Mouse (Mus musculus) midbrain, embryonic 12.5 days (tissue): ENCODE data around the gene Gpr157. TPM values are rescaled to one million over a fixed set of nuclear protein-coding genes. Genes with fewer than 3 reads are reported as not detected.

Experiments
- ATAC-seq: fragments of 200-750 bp; cut with Nextera tagmentation; 2 replicates; pipeline ENCODE4 v1.8.0; 2017; ENCODE audit warnings: low read depth, moderate TSS enrichment, moderate library complexity; ENCODE audit not compliant: low FRiP score
- H3K27ac ChIP-seq: fragments of 300-500 bp; sonication (generic); replicated peaks from 2 replicates; pipeline ENCODE4 v1.5.1; 2016; ENCODE audit warnings: mild to moderate bottlenecking
- H3K27me3 ChIP-seq: fragments of 300-500 bp; sonication (generic); 2 replicates; pipeline ENCODE4 v1.6.1; 2016; ENCODE audit warnings: mild to moderate bottlenecking
- H3K36me3 ChIP-seq: fragments of 300-500 bp; sonication (generic); 2 replicates; pipeline ENCODE4 v1.6.1; 2016
- H3K4me1 ChIP-seq: fragments of 300-500 bp; sonication (generic); 2 replicates; pipeline ENCODE4 v1.6.1; 2016
- H3K4me2 ChIP-seq: fragments of 300-500 bp; sonication (generic); replicated peaks from 2 replicates; pipeline ENCODE4 v1.6.1; 2016; ENCODE audit warnings: mild to moderate bottlenecking, moderate library complexity
- H3K4me3 ChIP-seq: fragments of 300-500 bp; sonication (generic); 2 replicates; pipeline ENCODE4 v1.5.1; 2016; ENCODE audit warnings: mild to moderate bottlenecking
- H3K9ac ChIP-seq: fragments of 300-500 bp; sonication (generic); replicated peaks from 2 replicates; pipeline ENCODE4 v1.6.1; 2016; ENCODE audit warnings: mild to moderate bottlenecking, moderate library complexity
- H3K9me3 ChIP-seq: fragments of 300-500 bp; sonication (generic); 2 replicates; pipeline ENCODE4 v1.6.1; 2016; ENCODE audit warnings: mild to moderate bottlenecking
- whole genome bisulfite sequencing: fragments of 180-500 bp; shearing (Covaris S2); methylation state at CpG from one replicate; pipeline ENCODE4 v1.1.7; 2016; 5-methylcytosine and 5-hydroxymethylcytosine counted together
- polyA plus RNA-seq: library from polyadenylated mRNA; unstranded; fragments of >200 nt; fragmentation: Nextera tagmentation; extraction: Ambion mirVana; gene quantifications from 2 replicates; pipeline ENCODE4 v1.2.1, GENCODE M21; 2016

Gene Gpr157
- polyA plus RNA-seq, 1 experiment from 2014 or later = 0.43 TPM

GRCm38 (mm10) chr4:150052380-150052779 lies 34.8 kb upstream of the Gpr157 start:
- no peak for ATAC-seq
- 93% methylated on average over 3 of the region's 3 CpGs for WGBS
- Histone ChIP-seq H3K27ac (no peak overlapping the region), H3K4me3 (no peak overlapping the region), H3K9ac (no peak overlapping the region), H3K4me2 (no peak overlapping the region), H3K36me3 (no peaks in the 10 kb centered on the region), H3K4me1 (peaks cover 18% of the 10 kb centered on the region), H3K9me3 (no peaks in the 10 kb centered on the region), H3K27me3 (peaks cover 46% of the 10 kb centered on the region)

- H3K4me2 ChIP-seq = no peak overlapping the region
These were observed 31.0 kb upstream of the Gpr157 start for GRCm38 (mm10) chr4:150056171-150056570.

DNA sequence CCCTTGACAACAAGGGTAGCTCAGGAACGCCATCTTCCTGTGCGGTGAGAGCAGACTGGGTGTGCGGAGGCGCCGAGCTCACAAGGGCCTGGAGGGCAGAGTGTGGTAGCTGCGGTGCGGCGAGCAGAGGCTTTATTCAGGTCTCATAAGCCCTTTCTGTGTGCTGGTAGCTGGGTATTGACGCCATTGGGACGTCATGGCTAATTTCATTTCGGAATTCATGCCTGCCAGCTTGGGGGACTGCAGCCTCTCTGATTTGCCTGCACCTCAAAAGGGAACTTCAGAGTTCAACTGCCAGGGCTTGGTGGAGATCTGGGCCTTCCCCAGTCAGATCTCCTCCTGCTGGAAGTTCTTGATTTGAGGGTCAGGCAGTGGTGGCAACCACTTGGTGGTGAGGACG lies 29.4 kb upstream of the Gpr157 start:
- Histone ChIP-seq H3K4me1 (0 out of 2 replicates have a peak, but pooled peaks cover 2% of the 10 kb centered on the region), H3K27me3 (peaks cover 3% of the 10 kb centered on the region), H3K36me3 (no peaks in the 10 kb centered on the region), H3K9me3 (no peaks in the 10 kb centered on the region), H3K9ac (no peak overlapping the region), H3K4me3 (no peak overlapping the region), H3K27ac (no peak overlapping the region), H3K4me2 (no peak overlapping the region)
- ATAC-seq = no peak
- 92% methylated on average over 12 of the region's 12 CpGs for WGBS

More at GRCm38 (mm10) chr4:150056171-150056570, 31.0 kb upstream of the Gpr157 start:
- no peaks in the 10 kb centered on the region for H3K36me3 ChIP-seq
- WGBS = 88% methylated on average over 7 of the region's 7 CpGs
- 0 out of 2 replicates have a peak, but pooled peaks cover 2% of the 10 kb centered on the region for H3K4me1 ChIP-seq
- H3K9ac ChIP-seq = no peak overlapping the region
- no peak overlapping the region for H3K27ac ChIP-seq
- ATAC-seq = no peak
- peaks cover 11% of the 10 kb centered on the region for H3K27me3 ChIP-seq
- H3K4me3 ChIP-seq = no peak overlapping the region
- no peaks in the 10 kb centered on the region for H3K9me3 ChIP-seq

DNA sequence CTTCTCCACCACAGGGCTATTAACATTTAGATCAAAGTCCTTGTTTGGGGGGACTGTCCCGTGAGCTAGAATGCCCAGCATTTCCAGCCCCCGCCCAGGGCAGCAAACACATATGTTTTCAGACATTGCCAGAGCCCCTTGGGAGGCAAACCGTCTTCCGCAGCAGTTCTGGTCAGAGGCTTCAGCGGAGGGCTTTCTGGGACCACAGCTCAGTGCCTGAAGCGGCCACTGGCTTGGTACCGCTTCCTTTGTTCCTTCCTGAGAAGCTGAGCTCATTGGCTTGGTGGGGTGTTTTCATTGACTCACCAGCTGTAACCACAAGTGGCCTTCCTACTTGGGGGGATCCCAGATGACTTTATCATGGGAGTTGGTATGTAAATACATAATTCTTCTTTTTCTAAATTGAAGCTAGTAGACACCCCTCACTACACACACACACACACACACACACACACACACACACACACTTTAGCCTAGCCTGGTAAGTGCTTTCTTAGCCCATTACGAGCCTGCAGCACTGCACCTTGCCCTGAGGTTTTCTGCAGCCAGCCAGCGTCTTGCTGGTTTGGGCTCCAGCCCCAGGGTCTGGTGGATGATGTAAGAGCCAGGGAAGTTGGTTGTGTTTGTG lies 27.2 kb upstream of the Gpr157 start:
- H3K4me2 ChIP-seq = no peak overlapping the region
- 0 out of 2 replicates have a peak, but pooled peaks cover 2% of the 10 kb centered on the region for H3K4me1 ChIP-seq
- no peak for ATAC-seq
- 54% methylated on average over 9 of the region's 9 CpGs for WGBS
- no peak overlapping the region for H3K27ac ChIP-seq
- H3K4me3 ChIP-seq = no peak overlapping the region
- H3K9me3 ChIP-seq = no peaks in the 10 kb centered on the region
- H3K9ac ChIP-seq = no peak overlapping the region
- H3K36me3 ChIP-seq = no peaks in the 10 kb centered on the region
- H3K27me3 ChIP-seq = peaks cover 3% of the 10 kb centered on the region

- H3K4me3 ChIP-seq = no peak overlapping the region
- peaks cover 3% of the 10 kb centered on the region; the same call in 1 of the 2 replicates for H3K27me3 ChIP-seq
- no peak overlapping the region for H3K27ac ChIP-seq
- no peaks in the 10 kb centered on the region for H3K9me3 ChIP-seq
- no peak overlapping the region for H3K9ac ChIP-seq
- no peak overlapping the region for H3K4me2 ChIP-seq
- no peak for ATAC-seq
- no peaks in the 10 kb centered on the region for H3K36me3 ChIP-seq
- 77% methylated on average over 23 of the region's 23 CpGs for WGBS
- H3K4me1 ChIP-seq = 0 out of 2 replicates have a peak, but pooled peaks cover 2% of the 10 kb centered on the region
These were observed 26.5 kb upstream of the Gpr157 start for GRCm38 (mm10) chr4:150060469-150061170.

- Histone ChIP-seq H3K4me1 (0 out of 2 replicates have a peak, but pooled peaks cover 2% of the 10 kb centered on the region), H3K27ac (no peak overlapping the region), H3K9ac (no peak overlapping the region), H3K27me3 (peaks cover 3% of the 10 kb centered on the region; the same call in 1 of the 2 replicates), H3K9me3 (no peaks in the 10 kb centered on the region), H3K4me2 (no peak overlapping the region), H3K36me3 (no peaks in the 10 kb centered on the region), H3K4me3 (no peak overlapping the region)
- 80% methylated on average over 16 of the region's 16 CpGs for WGBS
- no peak for ATAC-seq
These were observed 25.5 kb upstream of the Gpr157 start for GRCm38 (mm10) chr4:150061432-150062225.

DNA sequence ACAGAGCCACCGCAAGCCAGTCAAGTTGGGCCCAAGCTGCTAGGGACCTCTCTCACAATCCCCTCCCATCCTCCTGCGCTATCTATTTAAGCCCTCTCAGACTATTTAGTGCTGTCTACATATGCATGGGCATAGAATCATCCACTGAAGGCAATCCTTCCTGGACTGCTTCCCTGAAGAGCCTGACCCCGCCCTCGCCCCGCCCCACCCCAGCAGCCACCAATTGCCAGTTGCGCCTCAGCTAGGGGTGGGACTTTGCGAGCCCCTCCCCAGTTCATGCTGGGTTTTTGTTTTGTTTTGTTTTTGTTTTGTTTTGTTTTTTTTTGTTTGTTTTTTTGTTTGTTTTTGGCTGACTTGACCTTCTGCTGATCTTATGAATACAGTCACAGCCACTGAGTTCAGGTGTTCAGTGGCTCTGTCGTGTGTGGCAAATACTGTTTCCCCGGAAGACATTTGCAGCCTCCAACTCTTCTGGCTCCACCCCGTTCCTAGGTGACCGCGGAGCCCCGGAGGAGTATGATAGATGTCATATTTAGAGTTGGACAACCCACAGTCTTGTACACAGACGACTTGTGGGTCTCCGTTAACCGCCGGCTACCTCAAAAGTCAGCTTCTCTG lies 20.4 kb upstream of the Gpr157 start:
- no peaks in the 10 kb centered on the region for H3K9me3 ChIP-seq
- no peaks in the 10 kb centered on the region for H3K4me1 ChIP-seq
- no peak overlapping the region for H3K9ac ChIP-seq
- H3K27ac ChIP-seq = no peak overlapping the region
- H3K36me3 ChIP-seq = no peaks in the 10 kb centered on the region
- no peak for ATAC-seq
- H3K4me2 ChIP-seq = no peak overlapping the region
- WGBS = 86% methylated on average over 17 of the region's 17 CpGs
- no peaks in the 10 kb centered on the region for H3K27me3 ChIP-seq
- no peak overlapping the region for H3K4me3 ChIP-seq

- 60% methylated on average over 12 of the region's 12 CpGs for WGBS
- Histone ChIP-seq H3K9me3 (no peaks in the 10 kb centered on the region), H3K4me3 (no peak overlapping the region), H3K4me2 (no peak overlapping the region), H3K27ac (no peak overlapping the region), H3K9ac (no peak overlapping the region), H3K27me3 (no peaks in the 10 kb centered on the region), H3K4me1 (no peaks in the 10 kb centered on the region), H3K36me3 (no peaks in the 10 kb centered on the region)
- ATAC-seq = no peak
These were observed 18.9 kb upstream of the Gpr157 start for GRCm38 (mm10) chr4:150068216-150068615.

GRCm38 (mm10) chr4:150070136-150070535 lies 17.0 kb upstream of the Gpr157 start:
- Histone ChIP-seq H3K36me3 (no peaks in the 10 kb centered on the region), H3K9ac (no peak overlapping the region), H3K4me1 (no peaks in the 10 kb centered on the region), H3K4me2 (no peak overlapping the region), H3K9me3 (no peaks in the 10 kb centered on the region), H3K27me3 (no peaks in the 10 kb centered on the region), H3K27ac (no peak overlapping the region), H3K4me3 (no peak overlapping the region)
- ATAC-seq = no peak
- 67% methylated on average over 8 of the region's 8 CpGs for WGBS

DNA sequence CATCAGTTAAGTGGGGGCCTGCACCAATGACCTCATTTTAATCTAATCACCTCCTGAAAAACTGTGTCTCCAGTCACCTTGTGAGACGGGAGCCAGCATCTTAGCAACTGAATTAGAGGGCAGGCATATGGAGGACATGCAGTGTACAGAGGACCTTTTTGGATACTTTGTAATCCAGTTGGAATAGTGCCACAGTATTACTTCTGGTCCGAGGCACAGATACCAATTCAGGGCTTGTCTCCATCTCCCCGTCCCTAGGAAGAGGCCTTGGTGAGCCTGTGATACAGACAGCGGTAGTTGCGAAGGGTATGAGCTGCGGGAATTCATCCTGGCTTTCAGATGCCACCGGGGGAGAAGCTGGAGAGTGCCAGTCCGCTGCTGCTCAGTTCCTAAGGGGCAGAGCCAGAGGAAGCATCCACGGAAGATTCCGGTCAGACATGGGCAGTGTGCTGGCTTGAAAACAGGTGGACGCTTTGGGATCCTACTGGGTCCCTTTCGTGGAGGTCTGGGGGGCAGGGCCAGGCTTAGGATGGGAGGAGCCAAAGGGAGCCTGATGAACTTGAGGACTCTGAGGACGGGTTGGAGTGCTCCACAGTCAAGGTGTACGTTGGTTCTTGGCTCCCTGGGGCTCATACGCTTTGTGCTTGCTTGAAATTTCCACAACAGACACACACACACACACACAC lies 14.6 kb upstream of the Gpr157 start:
- 53% methylated on average over 15 of the region's 15 CpGs for WGBS
- no peaks in the 10 kb centered on the region for H3K9me3 ChIP-seq
- no peaks in the 10 kb centered on the region for H3K4me1 ChIP-seq
- no peak overlapping the region for H3K27ac ChIP-seq
- H3K4me2 ChIP-seq = no peak overlapping the region
- H3K9ac ChIP-seq = no peak overlapping the region
- no peaks in the 10 kb centered on the region for H3K27me3 ChIP-seq
- no peaks in the 10 kb centered on the region for H3K36me3 ChIP-seq
- no peak for ATAC-seq
- H3K4me3 ChIP-seq = no peak overlapping the region

GRCm38 (mm10) chr4:150073102-150073473 lies 14.1 kb upstream of the Gpr157 start:
- H3K4me3 ChIP-seq = no peak overlapping the region
- H3K27ac ChIP-seq = no peak overlapping the region
- no peaks in the 10 kb centered on the region for H3K4me1 ChIP-seq
- H3K4me2 ChIP-seq = no peak overlapping the region
- no peaks in the 10 kb centered on the region for H3K27me3 ChIP-seq
- H3K9me3 ChIP-seq = no peaks in the 10 kb centered on the region
- 8% methylated on average over 8 of the region's 8 CpGs for WGBS
- no peaks in the 10 kb centered on the region for H3K36me3 ChIP-seq
- ATAC-seq = no peak
- H3K9ac ChIP-seq = no peak overlapping the region
